Mouse (Mus musculus) thymus, adult 18-20 months (tissue): ENCODE data around the gene Crybg3.

Experiments
- DNase-seq, 2 experiments: peaks; one replicate each; pipeline ENCODE4 v3.0.0; 2022; ENCODE audit warnings: mixed read lengths in 2 of 2

The Crybg3 gene

GRCm38 (mm10) chr16:59444880-59445559 lies 155.8 kb downstream of the Crybg3 start:
- DNase-seq: no peak
